Mouse (Mus musculus) hindbrain, embryonic 13.5 days (tissue): ENCODE measurements around the gene Axin2. TPM values are rescaled to one million over a fixed set of nuclear protein-coding genes. Genes with fewer than 3 reads are reported as not detected.

Source experiments
- ATAC-seq: fragments of 200-750 bp; cut with Nextera tagmentation; 2 replicates; pipeline ENCODE4 v1.8.0; 2017; ENCODE audit warnings: moderate TSS enrichment; ENCODE audit not compliant: low FRiP score
- H3K27ac ChIP-seq: fragments of 300-500 bp; sonication (generic); 2 replicates; pipeline ENCODE4 v1.5.1; 2015; ENCODE audit warnings: inconsistent platforms, mild to moderate bottlenecking, moderate library complexity
- H3K27me3 ChIP-seq: fragments of 300-500 bp; sonication (generic); 2 replicates; pipeline ENCODE4 v1.6.1; 2015; ENCODE audit warnings: mild to moderate bottlenecking, inconsistent platforms
- H3K36me3 ChIP-seq: fragments of 300-500 bp; sonication (generic); 2 replicates; pipeline ENCODE4 v1.6.1; 2015; ENCODE audit warnings: mild to moderate bottlenecking, inconsistent platforms
- H3K4me1 ChIP-seq: fragments of 300-500 bp; sonication (generic); replicated peaks from 2 replicates; pipeline ENCODE4 v1.6.1; 2015; ENCODE audit warnings: inconsistent platforms
- H3K4me2 ChIP-seq: fragments of 300-500 bp; sonication (generic); 2 replicates; pipeline ENCODE4 v1.6.1; 2015; ENCODE audit warnings: inconsistent platforms, mild to moderate bottlenecking, moderate library complexity
- H3K4me3 ChIP-seq: fragments of 300-500 bp; sonication (generic); 2 replicates; pipeline ENCODE4 v1.5.1; 2015; ENCODE audit warnings: mild to moderate bottlenecking, inconsistent platforms
- H3K9ac ChIP-seq: fragments of 300-500 bp; sonication (generic); 2 replicates; pipeline ENCODE4 v1.6.1; 2015; ENCODE audit warnings: mild to moderate bottlenecking, inconsistent platforms
- H3K9me3 ChIP-seq: fragments of 300-500 bp; sonication (generic); 2 replicates; pipeline ENCODE4 v1.6.1; 2016; ENCODE audit warnings: inconsistent platforms
- WGBS: fragments of 180-500 bp; shearing (Covaris S2); methylation state at CpG from one replicate; pipeline ENCODE4 v1.1.7; 2015; 5-methylcytosine and 5-hydroxymethylcytosine counted together
- polyA plus RNA-seq: library from polyadenylated mRNA; unstranded; fragments of >200 nt; fragmentation: Nextera tagmentation; extraction: Ambion mirVana; gene quantifications from 2 replicates; pipeline ENCODE4 v1.2.1, GENCODE M21; 2015

Axin2 gene
- polyA plus RNA-seq, 1 experiment from 2014 or later: 13.8 TPM

DNA sequence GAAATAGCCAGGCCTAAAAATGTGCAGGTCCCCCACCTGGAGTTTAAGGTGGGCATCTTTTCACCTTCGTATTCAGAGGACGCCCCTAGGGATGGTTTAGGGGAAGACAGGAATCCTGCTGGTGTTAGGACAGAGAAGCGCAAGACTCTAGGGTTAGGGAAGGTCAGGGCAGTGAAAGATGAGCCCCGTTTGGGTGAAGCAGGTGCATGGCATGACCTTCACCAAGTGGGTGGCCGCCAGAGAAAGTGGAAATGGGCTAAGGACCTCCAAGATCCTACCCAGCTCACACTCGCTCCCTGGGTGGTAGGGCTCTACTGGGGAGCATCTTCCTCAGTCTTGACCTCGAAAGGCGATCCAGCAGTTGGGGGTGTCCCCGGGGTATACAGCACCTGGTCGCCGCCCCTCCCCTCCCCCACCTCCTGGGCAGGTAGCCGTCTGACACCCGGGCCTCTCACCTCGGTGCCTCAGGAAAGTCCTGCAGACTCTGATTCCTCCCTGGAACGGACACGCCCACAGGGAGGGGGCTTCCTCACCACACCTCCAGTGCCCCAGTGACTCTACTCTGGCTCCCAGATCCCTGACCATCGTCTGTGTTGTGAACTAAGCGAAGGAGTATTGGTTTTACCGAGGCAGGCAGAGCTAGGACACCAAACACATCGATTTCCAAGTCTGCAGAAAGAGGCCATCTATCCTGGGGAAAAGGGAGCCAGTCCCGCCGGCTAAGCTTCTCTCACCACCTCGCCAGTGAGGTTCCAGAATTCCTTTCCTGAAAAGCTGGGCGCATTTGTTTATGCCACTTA lies 10.6 kb upstream of the Axin2 start:
- Histone ChIP-seq H3K9ac (no peak overlapping the region), H3K9me3 (0 out of 2 replicates have a peak, but pooled peaks cover 4% of the 10 kb centered on the region), H3K27me3 (peaks cover 34% of the 10 kb centered on the region), H3K4me1 (peaks cover 13% of the 10 kb centered on the region), H3K4me3 (no peak overlapping the region), H3K36me3 (no peaks in the 10 kb centered on the region), H3K27ac (no peak overlapping the region), H3K4me2 (peak overlapping the region; percentile 37)
- no peak for ATAC-seq
- WGBS: 9% methylated on average over 24 of the region's 24 CpGs

DNA sequence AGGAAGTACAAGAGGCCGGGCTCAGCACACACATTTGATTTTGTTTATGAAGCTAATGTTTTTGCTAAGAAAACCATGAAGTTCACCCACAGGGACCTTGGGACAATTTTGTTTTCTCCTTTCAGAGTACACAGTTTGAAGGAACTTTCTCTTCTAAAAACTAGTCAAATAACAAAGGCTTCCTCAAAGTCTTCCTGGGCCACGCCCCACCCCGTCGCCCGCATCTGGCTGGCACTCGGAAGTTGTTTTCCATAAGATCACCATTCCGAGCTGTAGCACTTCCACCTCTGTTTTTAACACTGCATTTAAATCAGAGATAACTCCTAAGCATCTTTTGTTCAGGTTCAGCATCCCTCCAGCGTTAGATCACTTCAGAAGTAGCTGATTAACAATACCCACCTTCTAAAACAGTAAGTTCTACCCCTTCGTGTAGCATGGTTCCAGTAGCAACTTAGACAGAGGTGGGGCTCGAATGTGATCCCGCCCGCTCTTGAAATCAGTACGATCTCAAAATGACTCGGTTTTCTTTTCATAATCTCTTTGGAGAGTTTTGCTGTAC lies 9.7 kb upstream of the Axin2 start:
- no peak overlapping the region for H3K4me3 ChIP-seq
- no peak for ATAC-seq
- H3K9me3 ChIP-seq: 0 out of 2 replicates have a peak, but pooled peaks cover 4% of the 10 kb centered on the region
- H3K4me2 ChIP-seq: peak overlapping the region; percentile 37
- no peak overlapping the region for H3K9ac ChIP-seq
- peaks cover 13% of the 10 kb centered on the region for H3K4me1 ChIP-seq
- H3K36me3 ChIP-seq: no peaks in the 10 kb centered on the region
- H3K27me3 ChIP-seq: peaks cover 34% of the 10 kb centered on the region
- no peak overlapping the region for H3K27ac ChIP-seq
- 9% methylated on average over 14 of the region's 14 CpGs for WGBS

DNA sequence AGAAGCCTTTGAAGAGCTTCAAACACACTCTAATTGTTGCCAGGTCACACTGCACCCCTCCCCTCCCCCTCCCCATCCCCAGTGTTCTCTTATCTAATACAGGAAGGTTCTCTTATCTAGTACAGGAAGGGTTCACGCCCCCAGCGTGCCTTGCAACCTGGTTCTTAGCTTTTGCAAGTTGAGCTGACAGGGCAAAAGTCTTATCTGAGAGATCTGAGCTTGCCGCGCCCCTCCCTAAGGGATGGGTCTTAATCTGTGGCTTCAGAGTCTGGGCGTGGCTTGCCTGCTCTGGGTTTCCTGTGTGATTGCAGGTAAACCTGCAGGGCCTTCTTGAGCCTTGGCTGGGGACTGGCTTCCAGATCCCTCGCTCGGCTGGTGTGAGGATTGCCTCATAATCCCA lies 9.2 kb upstream of the Axin2 start:
- H3K9ac ChIP-seq: no peak overlapping the region

DNA sequence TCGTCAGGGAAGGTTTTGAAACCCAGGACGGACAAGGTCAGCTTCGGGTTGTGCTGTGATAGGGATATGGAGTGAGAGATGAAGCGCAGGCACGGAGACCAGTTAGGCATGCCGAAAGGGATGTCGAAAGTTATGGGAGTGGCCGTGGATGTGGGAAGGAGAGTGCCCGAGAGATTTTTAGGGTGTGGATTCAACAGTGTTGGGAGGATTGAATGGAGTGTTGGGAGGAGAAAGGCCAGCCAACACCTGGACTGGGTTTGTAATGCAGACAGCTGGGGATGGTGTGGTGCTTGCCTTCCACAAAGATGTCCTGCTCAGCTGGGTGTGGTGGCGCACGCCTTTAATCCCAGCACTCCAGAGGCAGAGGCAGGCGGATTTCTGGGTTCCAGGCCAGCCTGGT lies 8.0 kb upstream of the Axin2 start:
- peaks cover 34% of the 10 kb centered on the region for H3K27me3 ChIP-seq
- no peak overlapping the region for H3K4me3 ChIP-seq
- 0 out of 2 replicates have a peak, but pooled peaks cover 4% of the 10 kb centered on the region for H3K9me3 ChIP-seq
- H3K27ac ChIP-seq: no peak overlapping the region
- no peak for ATAC-seq
- H3K9ac ChIP-seq: no peak overlapping the region
- WGBS: 93% methylated on average over 12 of the region's 12 CpGs
- peaks cover 14% of the 10 kb centered on the region for H3K4me1 ChIP-seq
- H3K36me3 ChIP-seq: no peaks in the 10 kb centered on the region
- H3K4me2 ChIP-seq: no peak overlapping the region

More for the DNA sequence above, 9.2 kb upstream of the Axin2 start:
- Histone ChIP-seq H3K4me2 (no peak overlapping the region), H3K27ac (no peak overlapping the region), H3K9me3 (0 out of 2 replicates have a peak, but pooled peaks cover 4% of the 10 kb centered on the region), H3K4me3 (no peak overlapping the region), H3K4me1 (peaks cover 13% of the 10 kb centered on the region), H3K36me3 (no peaks in the 10 kb centered on the region), H3K27me3 (peaks cover 34% of the 10 kb centered on the region)
- 41% methylated on average over 7 of the region's 7 CpGs for WGBS
- ATAC-seq: no peak

DNA sequence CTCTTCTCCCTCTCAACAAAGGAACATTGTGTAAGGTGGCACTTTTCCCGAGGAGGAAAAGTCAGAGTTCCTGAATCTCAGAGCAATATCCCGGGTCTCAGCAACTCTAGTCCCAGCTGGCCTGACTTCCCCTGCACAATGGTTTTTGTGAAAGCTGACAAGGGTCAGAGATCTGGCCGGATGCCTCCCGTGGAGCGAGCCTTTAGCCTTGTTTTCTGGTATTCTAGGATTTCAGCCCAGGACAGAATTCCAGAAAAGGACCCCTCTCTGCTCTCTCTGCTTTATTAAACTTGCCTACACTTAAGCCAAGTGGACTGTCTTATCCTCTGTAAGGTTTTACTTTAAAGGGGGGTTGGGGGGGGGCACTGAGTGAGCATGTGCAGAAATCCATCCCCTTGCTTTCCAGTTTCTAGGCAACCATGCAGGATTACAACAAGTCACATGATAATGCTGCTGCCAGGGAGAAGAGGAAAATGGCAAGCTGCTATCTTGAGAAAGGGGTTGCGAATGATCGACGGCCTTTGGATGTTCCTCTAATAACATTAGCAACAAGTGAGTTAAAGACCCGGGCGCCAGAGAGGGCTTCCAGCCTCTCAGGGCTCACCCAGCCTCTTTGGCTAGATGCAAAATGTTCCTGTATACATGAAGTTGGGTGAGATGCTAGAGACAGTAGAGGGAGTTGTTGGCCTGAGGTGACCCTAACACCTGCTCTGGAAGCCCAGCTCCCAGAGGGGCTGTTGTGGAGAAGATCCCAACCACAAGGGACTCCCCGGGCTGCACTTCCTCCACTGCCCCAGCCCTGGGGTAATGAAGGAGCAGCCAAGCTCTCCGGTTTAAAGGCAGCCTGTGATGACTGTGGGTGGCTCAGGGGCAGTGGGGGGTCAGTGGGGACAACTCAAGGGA lies 2.5 kb upstream of the Axin2 start:
- no peak overlapping the region; the same call in 1 of the 2 replicates for H3K4me3 ChIP-seq
- peak overlapping the region; percentile 40; the same call in 1 of the 2 replicates for H3K9ac ChIP-seq
- H3K4me1 ChIP-seq: peaks cover 29% of the 10 kb centered on the region
- H3K27me3 ChIP-seq: no peaks in the 10 kb centered on the region
- WGBS: 3% methylated on average over 12 of the region's 12 CpGs
- H3K27ac ChIP-seq: peak overlapping the region; percentile 75
- H3K4me2 ChIP-seq: peak overlapping the region; percentile 38
- no peak for ATAC-seq
- H3K36me3 ChIP-seq: no peaks in the 10 kb centered on the region
- H3K9me3 ChIP-seq: 0 out of 2 replicates have a peak, but pooled peaks cover 4% of the 10 kb centered on the region

DNA sequence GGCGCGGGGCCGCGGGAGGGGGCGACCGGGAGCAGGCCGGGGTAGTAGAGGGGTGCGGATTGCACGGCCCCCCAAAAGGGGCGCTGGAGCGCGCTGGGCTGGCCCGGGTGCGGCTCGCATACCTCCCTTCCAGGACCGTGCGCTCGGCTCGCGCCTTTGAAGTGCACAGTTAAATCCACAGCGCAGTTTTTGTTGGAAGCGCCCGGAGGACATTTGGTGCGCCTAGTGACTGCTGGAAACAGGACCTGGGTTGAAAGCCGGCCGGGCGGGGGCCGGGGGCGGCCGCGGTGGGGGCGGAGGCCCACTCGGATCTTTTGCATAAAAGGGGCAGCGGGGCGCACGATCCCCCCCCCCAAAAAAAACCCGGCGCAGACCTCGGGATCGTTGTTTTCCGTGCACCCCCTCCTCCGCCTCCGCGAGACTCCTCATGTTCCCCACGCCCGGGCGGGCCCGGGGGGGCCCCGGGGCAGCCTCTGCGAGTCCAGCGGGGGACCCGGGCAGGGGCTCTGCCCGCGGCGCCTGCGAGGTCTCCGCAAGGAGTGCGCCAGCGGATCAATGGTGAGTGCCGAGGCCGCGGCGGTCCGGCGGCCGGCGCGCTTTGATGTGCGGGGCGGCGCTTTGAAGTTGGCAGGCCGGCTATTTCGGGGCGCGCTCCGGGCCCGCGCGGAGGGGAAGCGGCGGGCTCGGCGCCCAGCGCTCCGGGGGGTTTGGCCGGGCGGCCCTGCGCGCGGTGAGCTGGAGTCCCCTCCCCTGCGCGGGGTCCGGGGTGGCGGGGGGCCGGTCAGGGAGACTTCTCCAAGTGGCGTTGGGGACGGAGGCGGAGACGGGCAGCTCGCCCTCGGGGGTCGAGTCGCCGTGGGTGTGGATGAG lies 722 bp downstream of the Axin2 start:
- no peaks in the 10 kb centered on the region for H3K36me3 ChIP-seq
- peak overlapping the region; percentile 93 for H3K9ac ChIP-seq
- under 1% methylated on average over 70 of the region's 104 CpGs for WGBS
- peak overlapping the region; percentile 99 for H3K27ac ChIP-seq
- no peaks in the 10 kb centered on the region for H3K9me3 ChIP-seq
- ATAC-seq: peak; percentile 80
- H3K4me3 ChIP-seq: peak overlapping the region; percentile 92
- H3K4me2 ChIP-seq: peak overlapping the region; percentile 93
- no peaks in the 10 kb centered on the region for H3K27me3 ChIP-seq
- peaks cover 61% of the 10 kb centered on the region for H3K4me1 ChIP-seq

DNA sequence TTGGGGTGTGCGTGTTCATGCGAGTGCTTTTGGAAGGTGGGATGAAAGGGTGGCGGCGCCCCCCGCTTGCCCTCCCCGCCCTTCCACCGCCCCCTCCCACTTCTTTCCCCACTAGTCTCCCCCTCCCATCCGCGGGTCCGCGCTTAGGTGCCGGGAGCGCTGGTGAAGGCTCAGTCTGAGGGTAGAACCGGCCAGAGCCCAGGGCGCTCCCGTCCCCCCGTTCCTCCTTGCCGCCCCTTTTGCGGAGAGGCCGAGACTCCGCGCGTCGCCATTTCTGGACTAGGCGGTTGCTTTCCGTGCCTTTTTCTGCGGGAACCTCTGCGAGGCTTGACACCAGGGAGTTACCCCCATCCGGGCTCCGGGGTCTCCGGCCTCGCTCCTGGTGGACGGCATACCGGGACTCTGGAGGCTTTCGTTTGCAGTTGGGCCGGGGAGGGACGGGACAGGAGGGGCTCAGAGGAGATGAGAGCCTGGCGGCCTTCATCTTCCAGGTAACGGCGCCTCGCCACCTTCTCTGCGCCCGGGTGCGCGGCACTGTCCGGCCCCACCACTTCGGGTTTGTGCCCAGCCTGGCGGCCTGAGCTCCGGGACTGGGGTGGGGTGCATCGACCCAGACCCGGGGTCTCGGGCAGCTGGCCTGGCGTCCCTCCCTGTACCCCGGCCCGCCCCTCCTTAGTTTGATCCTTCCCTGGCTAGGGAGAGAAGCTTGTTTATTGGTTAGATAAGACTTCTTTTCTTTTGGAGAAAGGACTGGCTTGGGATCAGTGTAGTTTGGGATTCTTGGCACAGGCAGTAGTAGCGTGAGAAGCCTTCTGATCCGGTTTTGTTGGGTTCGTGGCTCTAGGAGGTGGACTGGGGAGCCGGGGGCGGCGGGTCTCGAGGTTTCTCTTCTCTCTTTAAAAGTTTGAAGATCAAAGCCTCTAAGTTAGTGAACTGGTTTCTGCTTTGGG lies 1.6 kb downstream of the Axin2 start:
- H3K4me1 ChIP-seq: peaks cover 70% of the 10 kb centered on the region
- H3K36me3 ChIP-seq: no peaks in the 10 kb centered on the region
- H3K27ac ChIP-seq: peak overlapping the region; percentile 99
- ATAC-seq: no peak
- peak overlapping the region; percentile 93 for H3K4me2 ChIP-seq
- H3K9ac ChIP-seq: peak overlapping the region; percentile 93
- no peaks in the 10 kb centered on the region for H3K27me3 ChIP-seq
- H3K9me3 ChIP-seq: no peaks in the 10 kb centered on the region
- under 1% methylated on average over 54 of the region's 62 CpGs for WGBS
- peak overlapping the region; percentile 92 for H3K4me3 ChIP-seq

DNA sequence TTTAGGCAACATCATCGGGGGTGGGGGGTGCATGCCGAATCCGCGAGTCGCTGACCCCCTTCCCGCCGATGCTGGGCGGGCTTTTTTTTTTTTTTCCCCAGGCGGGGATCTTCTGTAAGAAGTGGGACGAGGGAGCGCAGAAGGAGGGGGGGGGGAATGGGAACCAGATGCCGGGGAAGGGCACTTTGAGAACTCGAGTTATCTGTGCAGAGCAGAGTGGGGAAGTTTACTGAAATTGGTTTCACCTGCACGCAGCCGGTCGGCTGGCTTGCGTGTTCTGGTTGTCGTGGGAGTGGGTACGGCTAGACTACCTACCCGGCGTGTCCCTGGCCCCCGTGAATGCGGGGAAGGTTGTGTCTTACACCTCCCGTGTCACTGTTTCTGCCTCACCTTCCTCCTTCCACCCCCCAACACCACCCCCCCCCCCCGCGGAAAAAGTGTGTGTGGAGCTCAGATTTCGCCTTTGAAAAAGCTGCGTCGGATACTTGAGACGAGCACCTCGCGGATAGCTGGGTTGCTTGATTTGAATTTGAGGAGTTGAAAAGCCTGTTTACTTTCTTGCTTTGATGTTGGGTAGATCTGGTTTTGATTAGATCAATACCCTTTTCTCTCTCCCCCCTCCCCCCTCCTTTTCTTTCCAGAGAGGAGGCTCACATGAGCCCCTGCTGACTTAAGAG lies 2.5 kb downstream of the Axin2 start:
- Histone ChIP-seq H3K4me1 (peaks cover 73% of the 10 kb centered on the region), H3K9ac (peak overlapping the region; percentile 93), H3K36me3 (0 out of 2 replicates have a peak, but pooled peaks cover 3% of the 10 kb centered on the region), H3K4me3 (peak overlapping the region; percentile 92), H3K27ac (peak overlapping the region; percentile 99), H3K27me3 (no peaks in the 10 kb centered on the region), H3K4me2 (peak overlapping the region; percentile 93), H3K9me3 (no peaks in the 10 kb centered on the region)
- WGBS: under 1% methylated on average over 32 of the region's 32 CpGs
- ATAC-seq: no peak

DNA sequence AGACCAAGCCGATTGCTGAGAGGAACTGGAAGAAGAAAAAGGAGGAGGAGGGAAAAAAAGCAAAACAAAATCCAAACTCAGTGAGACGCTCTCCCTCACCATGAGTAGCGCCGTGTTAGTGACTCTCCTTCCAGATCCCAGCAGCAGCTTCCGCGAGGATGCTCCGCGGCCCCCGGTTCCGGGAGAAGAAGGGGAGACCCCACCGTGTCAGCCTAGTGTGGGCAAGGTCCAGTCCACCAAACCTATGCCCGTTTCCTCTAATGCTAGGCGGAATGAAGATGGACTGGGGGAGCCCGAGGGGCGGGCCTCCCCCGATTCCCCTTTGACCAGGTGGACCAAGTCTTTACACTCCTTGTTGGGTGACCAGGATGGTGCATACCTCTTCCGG lies 3.0 kb downstream of the Axin2 start:
- Histone ChIP-seq H3K9me3 (no peaks in the 10 kb centered on the region), H3K9ac (peak overlapping the region; percentile 93), H3K27me3 (no peaks in the 10 kb centered on the region), H3K4me2 (peak overlapping the region; percentile 93), H3K36me3 (0 out of 2 replicates have a peak, but pooled peaks cover 3% of the 10 kb centered on the region), H3K4me1 (peaks cover 73% of the 10 kb centered on the region), H3K27ac (peak overlapping the region; percentile 99), H3K4me3 (peak overlapping the region; percentile 92)
- ATAC-seq: no peak
- WGBS: 0% methylated on average over 17 of the region's 17 CpGs

DNA sequence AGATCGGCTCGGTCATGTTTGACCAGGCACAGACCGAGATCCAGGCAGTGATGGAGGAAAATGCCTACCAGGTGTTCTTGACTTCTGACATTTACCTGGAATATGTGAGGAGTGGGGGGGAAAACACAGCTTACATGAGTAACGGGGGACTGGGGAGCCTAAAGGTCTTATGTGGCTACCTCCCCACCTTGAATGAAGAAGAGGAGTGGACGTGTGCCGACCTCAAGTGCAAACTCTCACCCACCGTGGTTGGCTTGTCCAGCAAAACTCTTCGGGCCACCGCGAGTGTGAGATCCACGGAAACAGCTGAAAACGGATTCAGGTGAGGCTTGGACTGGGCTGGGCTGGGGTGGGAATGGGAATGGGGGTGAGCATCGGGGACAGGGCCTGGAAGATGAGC lies 3.6 kb downstream of the Axin2 start:
- Histone ChIP-seq H3K4me3 (peak overlapping the region; percentile 92), H3K36me3 (0 out of 2 replicates have a peak, but pooled peaks cover 3% of the 10 kb centered on the region), H3K9ac (peak overlapping the region; percentile 93), H3K27ac (peak overlapping the region; percentile 99), H3K9me3 (no peaks in the 10 kb centered on the region), H3K4me2 (peak overlapping the region; percentile 93), H3K4me1 (peaks cover 73% of the 10 kb centered on the region), H3K27me3 (no peaks in the 10 kb centered on the region)
- 13% methylated on average over 13 of the region's 13 CpGs for WGBS
- no peak for ATAC-seq
